Mouse (Mus musculus) intestine, embryonic 14.5 days (tissue): ENCODE data around the gene Tmem258. TPM values are rescaled to one million over a fixed set of nuclear protein-coding genes. Genes with fewer than 3 reads are reported as not detected.
A peak's percentile ranks its signal among the peaks of the same experiment; 100 is the strongest.

Experiments
- ATAC-seq: fragments of 200-750 bp; cut with Nextera tagmentation; replicated peaks from 2 replicates; pipeline ENCODE4 v1.8.0; 2017; ENCODE audit warnings: low read depth, moderate number of reproducible peaks, moderate TSS enrichment, moderate library complexity; ENCODE audit not compliant: low FRiP score, low TSS enrichment
- DNase-seq: peaks from one replicate; pipeline ENCODE4 v3.0.0-alpha.2; 2018; ENCODE audit warnings: low spot score
- H3K27ac ChIP-seq: fragments of 300-500 bp; sonication (generic); 2 replicates; pipeline ENCODE4 v1.5.1; 2014; ENCODE audit warnings: low read depth, mild to moderate bottlenecking, control low read depth
- H3K27me3 ChIP-seq: fragments of 300-500 bp; sonication (generic); replicated peaks from 2 replicates; pipeline ENCODE4 v1.6.1; 2014; ENCODE audit warnings: low read length, control low read depth; ENCODE audit not compliant: control insufficient read depth, insufficient read depth
- H3K36me3 ChIP-seq: fragments of 300-500 bp; sonication (generic); 2 replicates; pipeline ENCODE4 v1.6.1; 2014; ENCODE audit warnings: low read length, control low read depth; ENCODE audit not compliant: control insufficient read depth, insufficient read depth
- H3K4me1 ChIP-seq: fragments of 300-500 bp; sonication (generic); replicated peaks from 2 replicates; pipeline ENCODE4 v1.6.1; 2014; ENCODE audit warnings: low read length, control low read depth, mixed read lengths; ENCODE audit not compliant: control insufficient read depth, insufficient read depth
- H3K4me2 ChIP-seq: fragments of 300-500 bp; sonication (generic); 2 replicates; pipeline ENCODE4 v1.6.1; 2014; ENCODE audit warnings: low read length
- H3K4me3 ChIP-seq: fragments of 300-500 bp; sonication (generic); 2 replicates; pipeline ENCODE4 v1.5.1; 2014; ENCODE audit warnings: low read depth, low read length, control low read depth, mixed read lengths
- H3K9ac ChIP-seq: fragments of 300-500 bp; sonication (generic); 2 replicates; pipeline ENCODE4 v1.6.1; 2014; ENCODE audit warnings: mild to moderate bottlenecking, low read length
- H3K9me3 ChIP-seq: fragments of 300-500 bp; sonication (generic); 2 replicates; pipeline ENCODE4 v1.6.1; 2016; ENCODE audit warnings: low read length, control low read depth; ENCODE audit not compliant: control insufficient read depth
- WGBS: fragments of 180-500 bp; shearing (Covaris S2); extraction: QIAGEN DNeasy Blood & Tissue Kit; methylation state at CpG from one replicate; pipeline ENCODE4 v1.1.7; 2014; 5-methylcytosine and 5-hydroxymethylcytosine counted together
- microRNA-seq: library from miRNA; unstranded; fragments of <30 nt; microRNA quantifications from one replicate; pipeline ENCODE4, GENCODE M21; 2016
- polyA plus RNA-seq: library from polyadenylated mRNA; unstranded; fragments of >200 nt; fragmentation: Nextera tagmentation; extraction: Ambion mirVana; gene quantifications from 2 replicates; pipeline ENCODE4 v1.2.1, GENCODE M21; 2014

Gene Tmem258
- polyA plus RNA-seq, 1 experiment from 2014 or later = 499 TPM

DNA sequence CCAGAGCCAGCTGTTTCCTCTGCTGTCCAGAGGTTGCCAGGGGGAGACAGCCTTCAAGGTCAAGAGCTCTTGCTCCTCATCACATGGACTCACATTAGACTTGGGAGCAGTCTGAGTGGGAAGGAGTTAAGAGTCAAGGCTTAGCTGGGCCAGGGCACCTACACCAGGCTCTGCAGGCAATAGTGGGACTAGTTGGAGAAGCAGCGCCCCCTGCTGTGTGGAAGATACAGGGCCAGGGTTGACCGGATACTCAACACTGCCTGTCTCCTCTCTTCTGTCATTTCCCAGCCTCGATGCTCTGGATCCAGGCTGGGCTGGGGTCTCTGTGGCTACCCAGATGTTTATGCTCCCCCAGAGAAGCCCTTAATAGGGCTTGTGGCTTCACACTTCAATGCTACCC, 40.4 kb downstream of the Tmem258 start:
- Histone ChIP-seq H3K9me3 (no peaks in the 10 kb centered on the region), H3K4me1 (peaks cover 32% of the 10 kb centered on the region; the same call in 1 of the 2 replicates), H3K27me3 (no peaks in the 10 kb centered on the region), H3K27ac (no peak overlapping the region), H3K4me2 (no peak overlapping the region), H3K36me3 (no peaks in the 10 kb centered on the region), H3K9ac (no peak overlapping the region), H3K4me3 (no peak overlapping the region)
- 7% methylated on average over 3 of the region's 3 CpGs for WGBS
- DNase-seq (peak; percentile 83), ATAC-seq (no peak)

DNA sequence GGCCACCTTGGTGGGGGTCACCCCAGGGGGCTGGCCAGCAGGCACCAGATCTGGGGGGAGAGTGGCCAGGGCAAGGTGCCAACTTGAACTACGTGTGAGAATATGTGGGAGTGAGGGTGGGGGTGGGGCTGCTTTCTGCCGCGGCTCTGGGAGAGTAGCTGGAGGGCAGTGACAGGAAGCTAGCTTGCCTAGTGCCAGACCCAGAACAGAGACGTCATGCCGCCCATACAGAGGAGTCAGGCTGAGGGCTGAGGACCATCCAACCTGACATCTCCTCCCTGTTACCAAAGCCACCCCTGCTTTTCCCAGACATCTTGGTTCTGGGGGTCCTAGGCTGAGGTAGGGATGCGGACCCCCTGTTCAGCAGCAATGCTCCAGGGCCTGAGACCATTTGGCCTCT, 43.4 kb downstream of the Tmem258 start:
- ATAC-seq = no peak
- WGBS = 31% methylated on average over 6 of the region's 6 CpGs
- Histone ChIP-seq H3K4me3 (no peak overlapping the region), H3K9me3 (no peaks in the 10 kb centered on the region), H3K9ac (no peak overlapping the region), H3K27me3 (no peaks in the 10 kb centered on the region), H3K36me3 (no peaks in the 10 kb centered on the region), H3K27ac (no peak overlapping the region), H3K4me2 (no peak overlapping the region), H3K4me1 (peaks cover 24% of the 10 kb centered on the region; the same call in 1 of the 2 replicates)
- DNase-seq = no peak

DNA sequence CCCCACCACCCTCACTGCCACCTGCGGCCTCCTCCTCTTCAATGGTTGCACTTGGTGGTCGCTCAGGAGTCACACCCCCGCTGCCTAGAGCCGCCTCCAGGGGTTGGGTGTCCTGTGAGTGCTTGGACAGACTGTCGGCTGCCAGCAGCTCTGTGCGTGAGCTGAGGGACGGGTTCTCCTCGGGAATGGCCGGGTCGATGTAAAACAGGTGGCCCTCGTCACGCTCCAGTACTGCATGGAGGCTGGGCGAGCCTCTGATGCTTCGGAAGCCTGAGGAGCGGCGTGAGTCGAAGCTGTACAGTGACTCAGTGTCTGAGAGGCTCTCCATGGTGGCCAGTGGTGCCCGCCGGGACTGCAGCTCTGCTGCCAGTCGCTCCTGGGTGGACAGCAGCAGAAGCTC, 44.3 kb downstream of the Tmem258 start:
- Histone ChIP-seq H3K9ac (no peak overlapping the region), H3K4me3 (no peak overlapping the region), H3K36me3 (no peaks in the 10 kb centered on the region), H3K27ac (no peak overlapping the region), H3K4me2 (0 out of 2 replicates have a peak overlapping the region, but pooled peaks have one; percentile 24), H3K27me3 (no peaks in the 10 kb centered on the region), H3K9me3 (no peaks in the 10 kb centered on the region), H3K4me1 (peaks cover 20% of the 10 kb centered on the region; the same call in 1 of the 2 replicates)
- WGBS = 30% methylated on average over 20 of the region's 20 CpGs
- DNase-seq (no peak), ATAC-seq (peak; percentile 38; the same call in 1 of the 2 replicates)

Small RNA genes lying within 50 kb of the gene (microRNA-seq; reads per million reads assigned to microRNA genes)
- 0.68 reads per million for gene Mir6993

Other genes starting within 250 kb of the Tmem258 start
- 1,450 and 1,529 TPM in 2 replicates for gene Fth1, start 223.4 kb upstream of the Tmem258 start, polyA plus RNA-seq
- gene Best1, start 202.4 kb upstream of the Tmem258 start, polyA plus RNA-seq = 0.55 and 0.64 TPM in 2 replicates
- 30.0 and 32.7 TPM in 2 replicates for gene Rab3il1, start 202.3 kb upstream of the Tmem258 start, polyA plus RNA-seq
- 8.4 and 11.5 TPM in 2 replicates for gene Fads3, start 162.4 kb upstream of the Tmem258 start, polyA plus RNA-seq
- gene Fads2, start 102.3 kb upstream of the Tmem258 start, polyA plus RNA-seq = 64.2 and 71.4 TPM in 2 replicates
- gene Fads1, start 21.1 kb upstream of the Tmem258 start, polyA plus RNA-seq = 134 and 142 TPM in 2 replicates
- gene Fen1, start 155 bp downstream of the Tmem258 start, polyA plus RNA-seq = 93.8 and 95.6 TPM in 2 replicates
- 26.0 and 26.3 TPM in 2 replicates for gene Myrf, start 36.7 kb downstream of the Tmem258 start, polyA plus RNA-seq
- 4.2 and 4.7 TPM in 2 replicates for gene Dagla, start 100.9 kb downstream of the Tmem258 start, polyA plus RNA-seq
- 1.5 TPM in 2 replicates for gene Syt7, start 185.1 kb downstream of the Tmem258 start, polyA plus RNA-seq